Comparison of ENCODE assay signal across 7 mouse cellular contexts in the genomic region with DNA sequence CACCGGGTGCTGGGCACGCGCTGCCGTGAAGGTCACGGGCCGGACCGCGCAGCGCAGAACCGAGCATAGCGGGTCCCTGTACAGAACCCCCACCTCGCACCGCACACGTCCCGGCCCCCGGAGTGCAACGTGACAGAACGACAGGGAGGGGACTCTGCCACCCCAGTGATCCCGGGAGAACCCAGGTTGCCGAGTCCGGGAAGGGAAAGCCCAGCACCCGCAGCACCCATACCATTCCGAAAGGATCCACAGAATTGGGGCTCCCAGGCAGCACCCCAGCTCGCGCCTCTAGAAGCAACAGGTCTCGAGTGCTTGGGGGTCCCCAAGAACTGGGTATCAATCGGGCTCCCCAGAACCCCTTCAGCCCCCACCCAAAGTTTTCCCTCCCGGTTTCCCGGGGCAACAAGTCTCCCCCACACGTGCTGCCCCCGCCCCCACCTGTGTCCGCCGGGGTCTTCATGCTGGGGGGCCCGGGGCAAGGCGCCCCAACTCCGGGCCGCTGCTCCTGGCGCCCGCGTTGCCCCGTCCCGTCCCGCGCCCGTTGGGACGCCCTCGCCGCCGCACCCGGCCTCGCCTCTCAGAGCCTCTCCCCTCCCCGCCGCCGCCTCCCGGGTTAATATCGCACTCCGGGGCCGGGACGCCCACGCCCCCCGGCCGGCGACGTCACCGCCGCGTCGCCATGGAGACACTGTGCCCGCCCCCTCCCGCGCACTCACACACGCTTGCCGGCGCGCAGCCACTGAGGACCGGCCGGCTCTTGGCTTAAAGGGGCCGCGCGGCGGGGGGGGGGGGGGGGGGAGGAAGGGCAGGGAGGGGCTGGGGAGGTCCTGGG. TPM values are rescaled to one million over a fixed set of nuclear protein-coding genes. Genes with fewer than 3 reads are reported as not detected.
DNase-seq lines count a peak whose midpoint lies in the region; ATAC-seq and TF ChIP-seq lines count a peak whose summit lies in the region.

A gene (minus strand): TSS at position 621 of the 832 bp plus-strand sequence.

- no peaks in the 10 kb centered on the region for H3K9me3 ChIP-seq in embryonic facial prominence, embryonic 13.5 days
- no peaks in the 10 kb centered on the region for H3K9me3 ChIP-seq in limb, embryonic 11.5 days (ENCODE audit: control insufficient read depth, low read length)
- no peaks in the 10 kb centered on the region for H3K9me3 ChIP-seq in midbrain, embryonic 13.5 days

- H3K27ac ChIP-seq in embryonic facial prominence, embryonic 13.5 days: peak within 1 kb of the TSS; percentile 99
- H3K27ac ChIP-seq in kidney, adult 2 months (ENCODE audit: insufficient read depth, low read depth, low read length): peak within 1 kb of the TSS; percentile 99
- peak within 1 kb of the TSS; percentile 99 for H3K27ac ChIP-seq in limb, embryonic 11.5 days (replicated peaks; ENCODE audit: low read depth, low read length)
- peak within 1 kb of the TSS; percentile 88 for H3K27ac ChIP-seq in midbrain, embryonic 13.5 days
- H3K27ac ChIP-seq in small intestine, adult 2 months (ENCODE audit: insufficient read depth, low read depth, low read length): peak within 1 kb of the TSS; percentile 88

- WGBS in embryonic facial prominence, embryonic 13.5 days: 1% methylated on average over 67 of the region's 81 CpGs
- 1% methylated on average over 73 of the region's 81 CpGs for WGBS in kidney, adult 2 months
- WGBS in limb, embryonic 11.5 days: under 1% methylated on average over 73 of the region's 81 CpGs
- WGBS in midbrain, embryonic 13.5 days: 2% methylated on average over 62 of the region's 81 CpGs
- 1% methylated on average over 74 of the region's 81 CpGs for WGBS in small intestine, adult 2 months

- H3K9ac ChIP-seq in embryonic facial prominence, embryonic 13.5 days: peak within 1 kb of the TSS; percentile 98
- peak within 1 kb of the TSS; percentile 88 for H3K9ac ChIP-seq in limb, embryonic 11.5 days (ENCODE audit: low read length)
- H3K9ac ChIP-seq in midbrain, embryonic 13.5 days (replicated peaks): peak within 1 kb of the TSS; percentile 74

- TF ChIP-seq CTCF in kidney, adult 2 months (conservative IDR thresholded peaks at IDR 0.05; ENCODE audit: insufficient read depth, insufficient read length, low read depth, low read length): no peak
- no peak for TF ChIP-seq CTCF in small intestine, adult 2 months (IDR thresholded peaks at IDR 0.05; ENCODE audit: extremely low read depth, insufficient read length, insufficient replicate concordance, low read depth, low read length)

- H3K27me3 ChIP-seq in embryonic facial prominence, embryonic 13.5 days: no peaks in the 10 kb centered on the region
- H3K27me3 ChIP-seq in kidney, adult 2 months (replicated peaks; ENCODE audit: control insufficient read depth, insufficient read depth, low read length): no peaks in the 10 kb centered on the region
- no peaks in the 10 kb centered on the region for H3K27me3 ChIP-seq in limb, embryonic 11.5 days (ENCODE audit: control insufficient read depth, insufficient read depth, low read length)
- H3K27me3 ChIP-seq in midbrain, embryonic 13.5 days: no peaks in the 10 kb centered on the region
- no peaks in the 10 kb centered on the region for H3K27me3 ChIP-seq in small intestine, adult 2 months (ENCODE audit: control insufficient read depth, insufficient read depth, low read length)

- H3K4me2 ChIP-seq in embryonic facial prominence, embryonic 13.5 days: peak within 1 kb of the TSS; percentile 98
- H3K4me2 ChIP-seq in limb, embryonic 11.5 days (ENCODE audit: low read depth, severe bottlenecking): peak within 1 kb of the TSS; percentile 83
- H3K4me2 ChIP-seq in midbrain, embryonic 13.5 days (replicated peaks): peak within 1 kb of the TSS; percentile 99

- H3K36me3 ChIP-seq in embryonic facial prominence, embryonic 13.5 days: peaks cover 9% of the 10 kb centered on the region
- H3K36me3 ChIP-seq in kidney, adult 2 months (ENCODE audit: control insufficient read depth, insufficient read depth, low read length): no peaks in the 10 kb centered on the region
- H3K36me3 ChIP-seq in limb, embryonic 11.5 days (ENCODE audit: control insufficient read depth, insufficient read depth, low read length): peaks cover 3% of the 10 kb centered on the region; the same call in 1 of the 2 replicates
- H3K36me3 ChIP-seq in midbrain, embryonic 13.5 days: 0 out of 2 replicates have a peak, but pooled peaks cover under 1% of the 10 kb centered on the region
- H3K36me3 ChIP-seq in small intestine, adult 2 months (ENCODE audit: control insufficient read depth, insufficient read depth, low read length): peaks cover 3% of the 10 kb centered on the region

- peak; percentile 79 for ATAC-seq in embryonic facial prominence, embryonic 13.5 days (ENCODE audit: insufficient number of reproducible peaks, insufficient read depth, low FRiP score, low TSS enrichment, low read depth)
- peak; percentile 74 for ATAC-seq in limb, embryonic 11.5 days (ENCODE audit: insufficient number of reproducible peaks, low FRiP score, low TSS enrichment, low read depth)
- peak; percentile 72 for ATAC-seq in midbrain, embryonic 13.5 days

- peak within 1 kb of the TSS; percentile 93 for H3K4me3 ChIP-seq in embryonic facial prominence, embryonic 13.5 days
- H3K4me3 ChIP-seq in kidney, adult 2 months (ENCODE audit: insufficient read depth, low read depth, low read length): peak within 1 kb of the TSS; percentile 100
- H3K4me3 ChIP-seq in limb, embryonic 11.5 days (ENCODE audit: low read depth, low read length): peak within 1 kb of the TSS; percentile 99
- peak within 1 kb of the TSS; percentile 79 for H3K4me3 ChIP-seq in midbrain, embryonic 13.5 days (replicated peaks)
- peak within 1 kb of the TSS; percentile 82 for H3K4me3 ChIP-seq in small intestine, adult 2 months (ENCODE audit: low read depth, low read length)

- peaks cover 46% of the 10 kb centered on the region for H3K4me1 ChIP-seq in embryonic facial prominence, embryonic 13.5 days
- H3K4me1 ChIP-seq in kidney, adult 2 months (ENCODE audit: control insufficient read depth, insufficient read depth, low read length): peaks cover 19% of the 10 kb centered on the region
- H3K4me1 ChIP-seq in limb, embryonic 11.5 days (ENCODE audit: control insufficient read depth, insufficient read depth, low read length): peaks cover 33% of the 10 kb centered on the region
- peaks cover 50% of the 10 kb centered on the region for H3K4me1 ChIP-seq in midbrain, embryonic 13.5 days (replicated peaks)
- peaks cover 14% of the 10 kb centered on the region for H3K4me1 ChIP-seq in small intestine, adult 2 months (ENCODE audit: control insufficient read depth, insufficient read depth, insufficient read length, low read length)

- DNase-seq in adrenal gland, postnatal 36 days: peak; percentile 96 to 97
- peak; percentile 96 for DNase-seq in heart, adult 18-20 months
- DNase-seq in kidney, adult 2 months: peak; percentile 97
- peak; percentile 98 for DNase-seq in limb, embryonic 11.5 days (ENCODE audit: low spot score)

- TF ChIP-seq POLR2A in kidney, adult 2 months (IDR thresholded peaks at IDR 0.05; ENCODE audit: low read depth, low read length): peak; percentile 81
- peak; percentile 87; the same call in 1 of the 2 replicates for TF ChIP-seq POLR2A in small intestine, adult 2 months (IDR thresholded peaks at IDR 0.05; ENCODE audit: low read depth, low read length)

RNA-seq across cellular contexts. Expression of the gene that starts here (rescaled TPM):
- total RNA-seq in adrenal gland, postnatal 36 days (2021): 10 to 100 TPM; 25.4 to 40.9 TPM
- 22.2 and 25.3 TPM in 2 replicates for polyA plus RNA-seq in embryonic facial prominence, embryonic 13.5 days (2015; fragmentation: Nextera tagmentation; extraction: Ambion mirVana)
- 10 to 100 TPM; 15.8 to 16.9 TPM for total RNA-seq in heart, adult 18-20 months (2021)
- 37.0 and 46.2 TPM in 2 replicates for polyA plus RNA-seq in kidney, adult 2 months (2012; rRNA removed)
- 25.6 and 28.6 TPM in 2 replicates for polyA plus RNA-seq in limb, embryonic 11.5 days (2014; fragmentation: Nextera tagmentation; extraction: Ambion mirVana)
- 4.4 and 5.7 TPM in 2 replicates for polyA plus RNA-seq in midbrain, embryonic 13.5 days (2015; fragmentation: Nextera tagmentation; extraction: Ambion mirVana)
- 15.8 and 37.1 TPM in 2 replicates for polyA plus RNA-seq in small intestine, adult 2 months (2012; rRNA removed)

Comparison
In these comparisons a context has a peak if more than half of its experiments do, and no peak if none do; other contexts are left out.
1. Peak in every context shown above with its lines: DNase-seq, ATAC-seq, H3K4me3 ChIP-seq and H3K27ac ChIP-seq.